Mouse (Mus musculus) heart, adult 2 months (tissue): ENCODE results near the gene Acot3.

Experiments used
- CTCF ChIP-seq: fragments of 200-600 bp; IDR thresholded peaks from 2 replicates; pipeline ENCODE4 v1.8.1; 2022; ENCODE audit warnings: antibody characterized with exemption, mild to moderate bottlenecking, moderate library complexity
- EP300 ChIP-seq: fragments of 200-500 bp; IDR thresholded peaks from 2 replicates; pipeline ENCODE4 v1.6.1; 2011; ENCODE audit warnings: low read depth, low read length, control low read depth; ENCODE audit not compliant: insufficient read depth
- POLR2A ChIP-seq: fragments of 200-500 bp; IDR thresholded peaks from 2 replicates; pipeline ENCODE4 v1.6.1; 2011; ENCODE audit warnings: mild to moderate bottlenecking, low read depth, low read length, control low read depth; ENCODE audit not compliant: insufficient read depth

DNA sequence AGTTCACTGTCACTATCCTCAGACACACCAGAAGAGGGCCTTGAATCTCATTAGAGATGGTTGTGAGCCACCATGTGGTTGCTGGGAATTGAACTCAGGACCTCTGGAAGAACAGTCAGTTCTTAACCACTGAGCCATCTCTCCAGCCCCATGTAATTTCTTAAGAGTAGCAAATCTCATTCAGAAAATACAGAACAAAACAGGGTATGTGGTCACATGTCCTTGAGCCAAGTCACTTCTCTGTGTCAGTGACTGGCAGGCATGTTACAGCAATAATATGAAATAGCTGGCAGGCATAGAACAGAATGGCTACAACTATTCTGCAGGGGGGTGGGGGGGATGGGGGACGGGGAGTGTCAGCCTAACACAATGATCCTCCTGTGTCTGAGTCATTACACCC, 48.1 kb downstream of the Acot3 start:
- TF ChIP-seq POLR2A (no peak), CTCF (no peak), EP300 (no peak)
